Mouse (Mus musculus): ENCODE results near the gene Cox8c.

- TF ChIP-seq POLR2A (IDR thresholded peaks at IDR 0.05; ENCODE audit: control insufficient read depth, extremely low read depth, insufficient read depth, low read length, poor library complexity) (no peak), CTCF (IDR thresholded peaks at IDR 0.05; ENCODE audit: borderline replicate concordance, control insufficient read depth, extremely low read depth, insufficient read depth, low read length, poor library complexity) (no peak)
Observed at GRCm38 (mm10) chr12:102878901-102879300, 20.2 kb upstream of the Cox8c start.

Data from thymus, adult 2 months (tissue).